Mouse (Mus musculus) midbrain, embryonic 15.5 days (tissue): Measurements from ENCODE around the gene Gm14419. TPM values are rescaled to one million over a fixed set of nuclear protein-coding genes. Genes with fewer than 3 reads are reported as not detected.
"Not testable (repeated sequence)": the region's sequence is repeated elsewhere in the genome, so short reads cannot be mapped to it uniquely, and the experiment has no call there.

ENCODE experiments used
- ATAC-seq: fragments of 200-750 bp; cut with Nextera tagmentation; replicated peaks from 2 replicates; pipeline ENCODE4 v1.8.0; 2017; ENCODE audit warnings: moderate TSS enrichment
- H3K27ac ChIP-seq: fragments of 300-500 bp; sonication (generic); 2 replicates; pipeline ENCODE4 v1.5.1; 2015; ENCODE audit warnings: mild to moderate bottlenecking, inconsistent platforms
- H3K27me3 ChIP-seq: fragments of 300-500 bp; sonication (generic); replicated peaks from 2 replicates; pipeline ENCODE4 v1.6.1; 2015; ENCODE audit warnings: inconsistent platforms
- H3K36me3 ChIP-seq: fragments of 300-500 bp; sonication (generic); replicated peaks from 2 replicates; pipeline ENCODE4 v1.6.1; 2015; ENCODE audit warnings: inconsistent platforms
- H3K4me1 ChIP-seq: fragments of 300-500 bp; sonication (generic); 2 replicates; pipeline ENCODE4 v1.6.1; 2015; ENCODE audit warnings: inconsistent platforms
- H3K4me2 ChIP-seq: fragments of 300-500 bp; sonication (generic); 2 replicates; pipeline ENCODE4 v1.6.1; 2015; ENCODE audit warnings: inconsistent platforms, mild to moderate bottlenecking, moderate library complexity
- H3K4me3 ChIP-seq: fragments of 300-500 bp; sonication (generic); 2 replicates; pipeline ENCODE4 v1.5.1; 2015; ENCODE audit warnings: mild to moderate bottlenecking, inconsistent platforms
- H3K9ac ChIP-seq: fragments of 300-500 bp; sonication (generic); 2 replicates; pipeline ENCODE4 v1.6.1; 2015; ENCODE audit warnings: mild to moderate bottlenecking, inconsistent platforms
- H3K9me3 ChIP-seq: fragments of 300-500 bp; sonication (generic); 2 replicates; pipeline ENCODE4 v1.6.1; 2016; ENCODE audit warnings: inconsistent platforms
- WGBS: fragments of 180-500 bp; shearing (Covaris S2); methylation state at CpG from one replicate; pipeline ENCODE4 v1.1.7; 2015; ENCODE audit warnings: mixed read lengths; 5-methylcytosine and 5-hydroxymethylcytosine counted together
- polyA plus RNA-seq: library from polyadenylated mRNA; unstranded; fragments of >200 nt; fragmentation: Nextera tagmentation; extraction: Ambion mirVana; gene quantifications from 2 replicates; pipeline ENCODE4 v1.2.1, GENCODE M21; 2015

The Gm14419 gene
- 5.8 and 6.3 TPM in 2 replicates for polyA plus RNA-seq

DNA sequence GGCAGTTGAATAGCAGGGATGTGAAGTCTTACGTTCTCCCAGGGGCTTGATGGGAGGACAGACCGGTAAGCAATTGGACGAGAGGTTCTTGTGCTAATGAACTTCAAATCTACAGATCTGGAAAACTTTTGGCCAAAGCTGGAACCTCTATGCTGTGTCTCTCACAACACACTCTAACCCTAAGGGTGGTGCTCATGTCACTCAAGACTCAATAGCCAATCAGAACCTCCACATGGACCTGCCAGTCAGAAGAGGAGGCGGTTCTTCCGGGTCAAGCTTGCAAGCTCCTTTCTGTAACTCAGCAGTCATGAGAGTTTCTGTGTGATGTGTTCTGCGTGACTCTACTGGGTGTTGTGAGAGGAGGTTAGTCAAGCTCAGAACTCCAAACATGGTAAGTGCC lies at the start of gene Gm14419:
Gene Gm14419 (plus strand): TSS at position 301 of the 400 bp plus-strand sequence.
- H3K4me1 ChIP-seq, H3K4me3 ChIP-seq, H3K27ac ChIP-seq, H3K4me2 ChIP-seq, ATAC-seq, H3K9me3 ChIP-seq, H3K36me3 ChIP-seq, H3K9ac ChIP-seq, H3K27me3 ChIP-seq: not testable (repeated sequence)
- WGBS, result no CpG with 5 or more reads among the region's 6 CpGs

Other genes with a start within 250 kb of the Gm14419 start
- gene Gm14295, start 202.3 kb upstream of the Gm14419 start, polyA plus RNA-seq, result 7.6 and 9.3 TPM in 2 replicates
- gene Gm14408, start 169.8 kb upstream of the Gm14419 start, polyA plus RNA-seq, result not detected in 2 replicates
- 7.7 and 17.2 TPM in 2 replicates for gene Gm14296, start 73.1 kb upstream of the Gm14419 start, polyA plus RNA-seq
- gene Gm14401, start 73.4 kb downstream of the Gm14419 start, polyA plus RNA-seq, result 0.43 TPM in 1 of 2 replicates, not detected in the other
- gene Gm14410, start 205.5 kb downstream of the Gm14419 start, polyA plus RNA-seq, result 30.2 and 36.4 TPM in 2 replicates